Mouse (Mus musculus) testis, adult 2 months (tissue): ENCODE data around the gene Barx1. TPM values are rescaled to one million over a fixed set of nuclear protein-coding genes. Genes with fewer than 3 reads are reported as not detected.

Experiments
- H3K27ac ChIP-seq: fragments of 200-500 bp; 2 replicates; pipeline ENCODE4 v1.5.1; 2012; ENCODE audit warnings: low read depth, low read length; ENCODE audit not compliant: control insufficient read depth, insufficient read depth
- H3K27me3 ChIP-seq: fragments of 200-500 bp; 2 replicates; pipeline ENCODE4 v1.6.1; 2012; ENCODE audit warnings: mild to moderate bottlenecking, low read length, moderate library complexity; ENCODE audit not compliant: control insufficient read depth, insufficient read depth
- H3K36me3 ChIP-seq: fragments of 200-500 bp; 2 replicates; pipeline ENCODE4 v1.6.1; 2012; ENCODE audit warnings: mild to moderate bottlenecking, low read length; ENCODE audit not compliant: control insufficient read depth, insufficient read depth
- H3K4me1 ChIP-seq: fragments of 200-500 bp; 2 replicates; pipeline ENCODE4 v1.6.1; 2012; ENCODE audit warnings: low read length; ENCODE audit not compliant: control insufficient read depth, insufficient read depth
- H3K4me3 ChIP-seq: fragments of 200-500 bp; 2 replicates; pipeline ENCODE4 v1.5.1; 2012; ENCODE audit warnings: low read depth, mild to moderate bottlenecking, low read length, moderate library complexity, mixed read lengths; ENCODE audit not compliant: control insufficient read depth
- CTCF ChIP-seq: fragments of 200-500 bp; IDR thresholded peaks from 2 replicates; pipeline ENCODE4 v1.5.1; 2012; ENCODE audit warnings: low read depth, mild to moderate bottlenecking, inconsistent platforms, low read length, moderate library complexity; ENCODE audit not compliant: control insufficient read depth, insufficient read depth, insufficient replicate concordance
- POLR2A ChIP-seq: fragments of 200-500 bp; IDR thresholded peaks from 2 replicates; pipeline ENCODE4 v1.6.1; 2012; ENCODE audit warnings: low read depth, mild to moderate bottlenecking, inconsistent platforms, low read length, moderate library complexity; ENCODE audit not compliant: control insufficient read depth
- polyA plus RNA-seq: library from polyadenylated mRNA; depleted of rRNA; stranded (reverse); fragments of >200 nt; gene quantifications from 2 replicates; pipeline ENCODE4 v1.2.3, GENCODE M21; 2012

Gene Barx1
- polyA plus RNA-seq, 1 experiment, result 0.19 TPM

GRCm38 (mm10) chr13:48653788-48654770, 8.7 kb upstream of the Barx1 start:
- Histone ChIP-seq H3K36me3 (no peaks in the 10 kb centered on the region), H3K27me3 (peaks cover 5% of the 10 kb centered on the region; the same call in 1 of the 2 replicates), H3K27ac (no peak overlapping the region)

DNA sequence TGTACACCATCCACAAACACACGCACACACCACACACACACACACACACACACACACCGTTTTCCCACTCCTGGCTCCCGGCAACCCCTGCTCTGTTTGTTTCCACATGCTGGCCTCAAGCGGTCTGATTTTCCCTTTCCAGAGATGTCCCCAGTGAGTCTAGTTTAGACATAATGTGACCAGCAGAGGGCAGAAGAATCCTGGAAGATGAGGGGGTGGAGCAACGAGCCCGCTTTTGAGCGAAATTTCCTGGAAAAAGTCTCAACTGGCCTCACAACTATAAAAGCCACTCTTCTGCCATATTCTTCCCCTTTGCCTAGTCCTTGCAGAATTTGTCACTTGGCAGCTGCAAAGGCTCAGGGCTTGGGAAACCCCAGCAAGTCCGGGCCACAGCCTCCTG, 7.2 kb upstream of the Barx1 start:
- Histone ChIP-seq H3K36me3 (no peaks in the 10 kb centered on the region), H3K27ac (no peak overlapping the region), H3K4me1 (peaks cover 3% of the 10 kb centered on the region; the same call in 1 of the 2 replicates), H3K27me3 (peaks cover 13% of the 10 kb centered on the region; the same call in 1 of the 2 replicates), H3K4me3 (no peak overlapping the region)
- TF ChIP-seq POLR2A (no peak), CTCF (peak; percentile 19; the same call in 1 of the 2 replicates)

More at GRCm38 (mm10) chr13:48653788-48654770, 8.7 kb upstream of the Barx1 start:
- H3K4me3 ChIP-seq, result no peak overlapping the region
- H3K4me1 ChIP-seq, result peaks cover 3% of the 10 kb centered on the region; the same call in 1 of the 2 replicates
- TF ChIP-seq POLR2A, result no peak
- peak; percentile 73; the same call in 1 of the 2 replicates for TF ChIP-seq CTCF

- Histone ChIP-seq H3K4me1 (peaks cover 6% of the 10 kb centered on the region), H3K27me3 (peaks cover 13% of the 10 kb centered on the region)
Measured at GRCm38 (mm10) chr13:48657791-48658190, 5.0 kb upstream of the Barx1 start.

GRCm38 (mm10) chr13:48658588-48659253, 4.1 kb upstream of the Barx1 start:
- peak overlapping the region; percentile 22 for H3K4me3 ChIP-seq
- peaks cover 13% of the 10 kb centered on the region for H3K27me3 ChIP-seq
- H3K36me3 ChIP-seq, result no peaks in the 10 kb centered on the region
- TF ChIP-seq POLR2A (no peak), CTCF (no peak)
- H3K4me1 ChIP-seq, result peaks cover 15% of the 10 kb centered on the region
- H3K27ac ChIP-seq, result no peak overlapping the region

More at GRCm38 (mm10) chr13:48657791-48658190, 5.0 kb upstream of the Barx1 start:
- no peak for TF ChIP-seq POLR2A
- TF ChIP-seq CTCF, result no peak
- H3K4me3 ChIP-seq, result no peak overlapping the region
- no peak overlapping the region for H3K27ac ChIP-seq
- no peaks in the 10 kb centered on the region for H3K36me3 ChIP-seq

DNA sequence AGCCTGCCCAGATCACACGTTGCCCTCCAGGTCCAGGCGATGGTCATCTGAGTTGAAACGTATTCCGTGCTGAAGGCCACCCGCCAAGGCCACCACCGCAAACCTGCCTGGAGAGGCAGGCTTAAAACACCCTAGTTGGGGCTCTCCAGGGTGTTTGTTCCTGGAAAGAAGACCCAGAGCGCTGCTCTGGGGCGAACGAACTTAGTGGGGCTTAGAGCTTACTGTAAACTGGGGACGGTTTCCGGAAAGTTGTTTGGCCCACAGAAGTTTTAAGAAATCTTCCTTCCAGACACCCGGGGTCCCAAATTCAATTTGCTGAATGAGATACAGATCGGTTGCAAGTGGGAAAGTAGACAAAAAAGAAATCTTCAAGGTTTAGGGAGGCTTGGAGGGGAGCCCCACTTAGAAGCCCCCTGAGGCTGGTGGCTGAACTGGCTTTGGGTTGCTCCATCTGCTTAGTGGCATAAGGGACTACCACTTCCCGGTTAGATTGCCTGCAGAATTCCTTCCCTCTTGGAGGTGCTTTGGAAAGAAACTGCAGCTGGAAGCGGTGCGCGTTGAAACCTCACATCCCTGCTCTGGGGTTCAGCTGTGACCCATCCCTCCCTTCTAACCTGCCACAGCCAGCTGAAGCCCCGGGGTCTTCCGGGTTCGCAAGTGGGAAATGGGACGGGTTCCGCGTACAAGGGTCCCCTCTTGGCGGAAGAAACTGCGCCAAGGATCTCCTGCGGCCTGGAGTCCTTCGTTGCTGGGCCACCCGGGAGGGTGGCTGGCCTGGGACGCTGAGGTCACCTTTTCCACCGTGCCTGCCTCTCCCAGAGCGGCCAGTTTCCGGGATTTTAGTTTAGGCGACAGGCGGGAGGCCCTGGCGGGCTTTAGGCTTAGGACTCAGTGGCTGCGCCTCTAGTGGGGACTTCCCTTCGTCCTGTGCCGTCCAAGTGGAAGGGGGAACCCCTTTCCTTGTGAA, 3.3 kb upstream of the Barx1 start:
- TF ChIP-seq POLR2A (no peak), CTCF (no peak)
- H3K4me3 ChIP-seq, result peak overlapping the region; percentile 22
- no peaks in the 10 kb centered on the region for H3K36me3 ChIP-seq
- peaks cover 16% of the 10 kb centered on the region for H3K4me1 ChIP-seq
- peaks cover 13% of the 10 kb centered on the region for H3K27me3 ChIP-seq
- H3K27ac ChIP-seq, result no peak overlapping the region

DNA sequence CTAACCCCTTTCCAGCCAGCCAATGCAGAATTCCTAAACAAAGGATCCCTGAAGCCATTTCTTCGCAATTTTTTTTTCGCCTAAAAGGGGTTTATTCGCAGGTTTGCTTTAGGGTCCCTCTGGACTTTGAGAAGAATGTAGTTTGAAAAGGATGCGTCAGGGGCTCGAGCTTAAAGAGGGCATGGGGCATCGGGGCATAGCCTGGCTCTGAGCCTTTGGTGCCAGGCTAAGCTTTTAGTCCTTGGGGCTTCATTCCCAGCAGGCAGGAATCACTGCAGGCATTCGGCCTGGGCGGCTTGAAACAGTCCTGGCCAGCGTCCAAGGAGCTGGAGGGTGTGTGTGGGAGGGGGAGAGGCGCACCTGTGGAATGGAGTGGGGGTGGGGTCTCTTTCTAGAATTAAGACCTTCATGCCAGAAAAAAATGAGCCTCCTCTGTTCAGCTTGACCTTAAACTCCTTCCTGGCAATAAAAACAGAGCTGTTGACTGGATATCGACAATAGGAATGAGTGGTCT, 2.5 kb upstream of the Barx1 start:
- no peak overlapping the region for H3K4me3 ChIP-seq
- no peaks in the 10 kb centered on the region for H3K36me3 ChIP-seq
- peaks cover 19% of the 10 kb centered on the region for H3K4me1 ChIP-seq
- peaks cover 16% of the 10 kb centered on the region for H3K27me3 ChIP-seq
- H3K27ac ChIP-seq, result no peak overlapping the region
- no peak for TF ChIP-seq CTCF
- TF ChIP-seq POLR2A, result no peak
